Mouse (Mus musculus): Measurements from ENCODE around the gene Mfng.

Mfng gene

DNA sequence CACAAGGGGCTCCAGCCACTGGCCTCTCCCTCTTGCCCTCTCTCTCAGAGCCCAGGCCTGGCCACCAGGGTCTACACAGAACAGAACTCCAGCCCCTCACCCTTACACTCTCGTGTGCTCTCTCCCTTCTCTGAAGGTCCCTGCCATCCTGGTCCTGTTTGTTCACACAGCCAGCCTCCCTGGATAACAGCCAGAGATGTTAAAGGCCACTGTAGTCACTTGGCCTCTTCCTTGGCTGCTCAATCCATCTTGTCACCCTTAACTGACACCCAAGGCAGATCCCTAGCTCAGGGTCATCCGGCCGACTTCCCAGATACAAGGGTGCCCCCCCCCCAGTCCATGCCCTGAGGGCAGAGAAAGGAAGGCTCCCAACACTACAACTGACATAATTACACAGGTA lies 18.0 kb downstream of the Mfng start:
- DNase-seq (ENCODE audit: low read depth, low spot score): no peak
- Histone ChIP-seq H3K27me3 (ENCODE audit: control insufficient read depth, insufficient read depth, low read length, poor library complexity, severe bottlenecking) (no peaks in the 10 kb centered on the region), H3K36me3 (ENCODE audit: control insufficient read depth, insufficient read depth, low read length, poor library complexity, severe bottlenecking) (peaks cover 2% of the 10 kb centered on the region)

DNA sequence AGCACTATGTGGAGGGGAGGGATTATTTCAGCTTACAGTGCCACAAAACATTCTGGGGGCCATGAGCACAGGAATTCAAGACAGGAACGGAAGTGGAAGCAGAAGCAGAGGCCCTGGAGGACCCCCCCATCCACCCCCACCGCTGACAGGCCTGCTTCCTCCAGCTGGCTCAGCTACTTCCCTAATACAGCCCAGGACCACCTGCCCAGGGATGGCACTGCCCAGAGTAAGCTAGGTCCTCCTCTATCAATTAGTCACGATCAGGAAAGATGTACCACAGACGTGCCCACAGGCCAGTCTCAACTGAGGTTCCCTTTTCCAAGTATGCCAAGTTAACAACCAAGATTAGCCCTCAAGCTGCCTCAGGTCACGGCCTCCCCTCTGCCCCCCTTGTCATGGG lies 19.1 kb downstream of the Mfng start:
- Histone ChIP-seq H3K27me3 (ENCODE audit: control insufficient read depth, insufficient read depth, low read length, poor library complexity, severe bottlenecking) (no peaks in the 10 kb centered on the region), H3K36me3 (ENCODE audit: control insufficient read depth, insufficient read depth, low read length, poor library complexity, severe bottlenecking) (peaks cover 2% of the 10 kb centered on the region)
- peak; percentile 18 for DNase-seq (ENCODE audit: low read depth, low spot score)

DNA sequence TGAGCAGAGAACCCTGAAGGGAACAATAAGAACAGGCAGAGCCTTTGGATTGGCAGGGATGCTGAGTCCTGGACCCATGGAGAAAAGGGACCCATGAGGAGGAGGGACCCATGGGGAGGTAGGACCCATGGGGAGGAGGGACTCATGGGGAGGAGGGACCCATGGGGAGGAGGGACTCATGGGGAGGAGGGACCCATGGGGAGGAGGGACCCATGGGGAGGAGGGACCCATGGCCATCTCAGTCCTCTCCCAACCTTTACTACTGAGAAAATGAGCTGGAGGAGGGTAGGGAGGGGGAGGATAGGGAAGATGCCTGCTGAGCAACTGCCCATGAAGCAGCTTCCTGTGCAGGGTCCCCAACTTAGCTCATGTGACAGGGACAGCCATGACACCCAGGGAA lies 20.3 kb downstream of the Mfng start:
- peak; percentile 18 for DNase-seq (ENCODE audit: low read depth, low spot score)
- H3K36me3 ChIP-seq (ENCODE audit: control insufficient read depth, insufficient read depth, low read length, poor library complexity, severe bottlenecking): peaks cover 2% of the 10 kb centered on the region

DNA sequence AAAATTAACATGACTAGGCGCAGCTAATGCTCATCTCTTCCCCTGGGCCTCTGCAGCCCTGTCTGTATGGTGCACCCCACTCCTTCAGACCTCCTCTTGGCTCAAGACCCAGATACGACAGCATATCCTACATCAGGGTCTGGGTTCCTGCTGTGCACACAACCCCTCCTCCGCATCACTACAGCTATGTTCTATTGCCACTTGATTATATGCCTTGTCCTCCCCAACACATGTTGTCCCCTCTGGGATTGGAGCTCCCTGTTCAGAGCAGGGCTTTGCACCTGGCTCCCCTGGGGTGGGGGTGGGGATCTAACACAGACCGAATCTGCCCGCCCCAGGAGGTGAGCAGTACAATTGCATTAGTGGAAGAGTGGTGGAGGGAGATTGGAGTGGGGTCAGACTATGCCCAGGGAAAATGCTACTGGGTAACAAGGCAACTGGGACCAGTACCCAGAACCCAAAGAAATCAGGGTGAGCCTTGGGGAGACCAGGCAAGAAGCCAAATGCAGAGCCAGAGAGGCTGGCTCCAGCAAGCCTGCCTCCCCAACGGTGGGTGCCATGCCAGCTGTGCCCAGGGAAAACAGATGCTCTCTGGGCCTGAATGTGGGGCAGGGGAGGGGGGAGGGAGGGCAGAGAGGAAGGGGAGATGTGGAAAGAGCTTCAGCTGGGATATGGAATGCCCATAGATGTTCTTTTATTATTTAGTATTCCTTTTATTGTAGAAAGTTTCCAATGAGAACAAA lies 22.5 kb downstream of the Mfng start:
- Histone ChIP-seq H3K27me3 (ENCODE audit: control insufficient read depth, insufficient read depth, low read length, poor library complexity, severe bottlenecking) (no peaks in the 10 kb centered on the region), H3K36me3 (ENCODE audit: control insufficient read depth, insufficient read depth, low read length, poor library complexity, severe bottlenecking) (no peaks in the 10 kb centered on the region; the same call in 1 of the 2 replicates)
- no peak for DNase-seq (ENCODE audit: low read depth, low spot score)

More for the DNA sequence above, 20.3 kb downstream of the Mfng start:
- no peaks in the 10 kb centered on the region for H3K27me3 ChIP-seq (ENCODE audit: control insufficient read depth, insufficient read depth, low read length, poor library complexity, severe bottlenecking)

DNA sequence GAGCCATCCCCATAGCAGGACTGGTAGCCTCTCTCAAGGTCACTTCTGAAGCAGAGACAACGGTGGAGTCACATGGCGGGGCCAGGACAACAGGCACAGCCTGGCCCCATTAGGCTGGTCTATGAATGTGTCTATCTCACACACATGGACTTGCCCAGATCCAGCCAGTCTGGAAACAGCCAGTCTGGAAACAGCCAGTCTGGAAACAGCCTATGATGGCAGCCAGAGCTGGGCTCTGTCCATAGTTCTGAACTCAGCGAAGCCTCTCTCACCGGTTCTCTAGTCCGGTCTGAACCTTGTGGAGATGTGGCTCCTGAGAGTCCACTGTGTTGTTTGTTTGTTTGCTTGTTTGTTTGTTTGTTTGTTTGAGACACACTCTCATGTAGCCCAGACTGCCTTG lies 23.4 kb downstream of the Mfng start:
- no peaks in the 10 kb centered on the region; the same call in 1 of the 2 replicates for H3K36me3 ChIP-seq (ENCODE audit: control insufficient read depth, insufficient read depth, low read length, poor library complexity, severe bottlenecking)
- no peak for DNase-seq (ENCODE audit: low read depth, low spot score)

DNA sequence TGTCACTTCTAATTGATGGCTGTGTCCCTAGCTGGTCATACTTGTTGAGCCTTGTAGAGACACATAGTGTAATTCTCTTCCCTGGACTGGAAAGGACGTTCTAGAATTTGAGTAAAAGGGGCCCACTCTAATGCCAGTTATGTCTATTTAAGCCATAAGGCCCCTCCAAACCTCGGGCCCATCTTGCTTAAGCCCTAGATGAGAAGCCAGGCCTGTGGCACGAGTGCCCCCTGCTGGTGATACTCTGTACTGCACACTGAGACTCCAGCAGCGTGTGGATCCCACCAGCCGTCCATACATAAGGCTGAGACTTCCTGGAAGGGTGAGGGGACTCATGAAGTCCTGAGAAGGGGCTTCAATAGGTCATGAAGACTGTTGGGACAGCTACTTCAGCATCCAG lies 29.1 kb downstream of the Mfng start:
- no peaks in the 10 kb centered on the region for H3K36me3 ChIP-seq (ENCODE audit: control insufficient read depth, insufficient read depth, low read length, poor library complexity, severe bottlenecking)
- H3K27me3 ChIP-seq (ENCODE audit: control insufficient read depth, insufficient read depth, low read length, poor library complexity, severe bottlenecking): no peaks in the 10 kb centered on the region
- DNase-seq (ENCODE audit: low read depth, low spot score): peak; percentile 86

More for the DNA sequence above, 23.4 kb downstream of the Mfng start:
- H3K27me3 ChIP-seq (ENCODE audit: control insufficient read depth, insufficient read depth, low read length, poor library complexity, severe bottlenecking): no peaks in the 10 kb centered on the region

DNA sequence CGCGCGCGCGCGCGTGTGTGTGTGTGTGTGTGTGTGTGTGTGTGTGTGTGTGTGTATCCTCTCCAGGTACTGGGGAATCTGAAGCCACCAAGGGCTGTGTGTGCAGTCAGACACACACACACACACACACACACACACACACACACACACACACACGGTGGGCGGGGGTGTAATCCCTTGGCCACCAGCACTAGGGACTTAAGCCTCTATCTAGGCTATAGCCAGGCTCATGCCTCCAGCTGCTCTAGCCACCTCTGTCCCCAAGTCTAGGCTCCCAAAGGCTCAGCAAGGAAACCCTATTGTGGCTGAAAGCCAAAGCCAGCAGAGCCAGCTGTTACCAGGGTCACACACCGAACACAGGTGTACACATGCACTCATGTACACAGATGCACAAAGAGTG lies 30.4 kb downstream of the Mfng start:
- Histone ChIP-seq H3K36me3 (ENCODE audit: control insufficient read depth, insufficient read depth, low read length, poor library complexity, severe bottlenecking) (no peaks in the 10 kb centered on the region), H3K27me3 (ENCODE audit: control insufficient read depth, insufficient read depth, low read length, poor library complexity, severe bottlenecking) (no peaks in the 10 kb centered on the region)
- no peak for DNase-seq (ENCODE audit: low read depth, low spot score)

DNA sequence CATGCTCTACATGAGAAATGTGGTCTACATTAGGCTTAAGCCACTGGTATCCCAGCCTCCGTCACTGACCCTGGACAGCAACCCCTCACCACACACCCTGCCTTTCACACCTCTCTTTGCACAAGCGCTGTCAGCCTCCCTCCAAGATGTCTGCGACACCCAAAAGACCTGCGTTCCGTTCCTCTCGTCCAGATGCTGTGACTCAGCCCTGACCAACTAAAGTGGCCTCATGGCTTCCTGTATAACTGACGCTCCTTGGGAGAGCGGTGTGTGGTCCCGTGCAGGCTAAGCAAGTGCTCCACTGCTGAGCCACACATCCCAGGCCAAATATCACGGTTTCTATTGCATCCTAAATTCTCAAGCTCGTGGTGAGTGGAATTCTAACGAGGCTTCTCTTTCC lies 32.6 kb downstream of the Mfng start:
- no peak for DNase-seq (ENCODE audit: low read depth, low spot score)
- Histone ChIP-seq H3K27me3 (ENCODE audit: control insufficient read depth, insufficient read depth, low read length, poor library complexity, severe bottlenecking) (no peaks in the 10 kb centered on the region), H3K36me3 (ENCODE audit: control insufficient read depth, insufficient read depth, low read length, poor library complexity, severe bottlenecking) (no peaks in the 10 kb centered on the region)

DNA sequence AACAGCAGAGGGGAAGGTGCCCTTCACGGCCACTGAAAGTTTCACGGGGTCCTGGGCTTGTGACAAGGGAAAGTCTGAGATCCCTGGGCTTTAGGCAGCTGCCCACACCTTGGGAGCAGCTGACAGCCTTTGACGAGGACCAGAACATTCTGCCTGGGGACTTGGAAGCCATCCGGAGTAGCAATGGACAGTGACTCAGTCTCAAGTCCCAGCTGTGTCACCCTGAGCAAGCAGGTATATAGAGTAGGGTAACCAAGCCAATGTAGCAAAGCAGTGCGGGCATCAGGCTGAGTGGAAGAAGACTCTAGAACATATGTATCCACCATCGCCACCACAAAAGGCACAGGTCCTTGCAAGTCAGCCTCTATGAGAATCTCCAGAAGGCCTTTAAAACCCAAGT lies 36.1 kb downstream of the Mfng start:
- no peaks in the 10 kb centered on the region for H3K36me3 ChIP-seq (ENCODE audit: control insufficient read depth, insufficient read depth, low read length, poor library complexity, severe bottlenecking)
- H3K27me3 ChIP-seq (ENCODE audit: control insufficient read depth, insufficient read depth, low read length, poor library complexity, severe bottlenecking): no peaks in the 10 kb centered on the region
- DNase-seq (ENCODE audit: low read depth, low spot score): no peak

DNA sequence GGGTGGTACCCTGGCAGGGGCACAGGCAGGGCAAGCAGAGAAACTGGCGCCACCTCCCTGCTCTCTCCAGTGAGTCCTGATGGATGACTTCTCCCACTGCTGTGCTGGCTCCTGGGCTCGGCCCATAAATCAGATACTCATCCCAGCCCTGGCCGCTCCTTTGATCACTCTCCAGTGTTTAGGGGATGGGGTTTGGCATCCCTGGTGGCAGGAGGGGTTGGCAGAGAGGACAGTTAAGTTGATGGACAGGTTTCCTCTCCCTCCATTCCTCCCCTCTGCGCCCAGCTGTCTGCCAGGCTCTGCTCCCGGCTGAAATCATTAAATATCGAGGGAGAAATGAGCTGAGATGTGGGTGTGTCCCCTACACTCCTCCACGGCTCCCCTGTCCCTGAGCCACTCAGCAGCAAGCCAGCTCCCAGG lies 36.6 kb downstream of the Mfng start:
- no peak for DNase-seq (ENCODE audit: low read depth, low spot score)
- no peaks in the 10 kb centered on the region for H3K36me3 ChIP-seq (ENCODE audit: control insufficient read depth, insufficient read depth, low read length, poor library complexity, severe bottlenecking)
- H3K27me3 ChIP-seq (ENCODE audit: control insufficient read depth, insufficient read depth, low read length, poor library complexity, severe bottlenecking): no peaks in the 10 kb centered on the region

DNA sequence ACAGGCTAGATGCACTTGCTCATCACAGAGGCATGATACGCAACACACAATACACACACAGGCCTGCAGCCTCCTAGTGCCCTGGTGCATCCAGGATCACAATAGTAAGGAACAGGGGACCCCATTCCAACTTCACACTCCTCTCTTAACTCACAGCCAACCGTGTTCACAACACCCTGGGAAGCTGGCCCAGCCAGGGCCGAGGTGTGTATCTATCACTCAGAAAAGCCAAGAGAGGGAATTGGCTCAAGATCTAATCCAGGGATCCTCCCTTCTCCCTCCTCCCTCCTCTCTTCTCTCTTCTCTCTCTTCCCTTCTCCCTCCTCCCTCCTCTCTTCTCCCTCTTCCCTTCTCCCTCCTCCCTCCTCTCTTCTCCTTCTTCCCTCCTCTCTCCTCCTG lies 37.1 kb downstream of the Mfng start:
- no peaks in the 10 kb centered on the region for H3K27me3 ChIP-seq (ENCODE audit: control insufficient read depth, insufficient read depth, low read length, poor library complexity, severe bottlenecking)
- no peaks in the 10 kb centered on the region for H3K36me3 ChIP-seq (ENCODE audit: control insufficient read depth, insufficient read depth, low read length, poor library complexity, severe bottlenecking)
- no peak for DNase-seq (ENCODE audit: low read depth, low spot score)

DNA sequence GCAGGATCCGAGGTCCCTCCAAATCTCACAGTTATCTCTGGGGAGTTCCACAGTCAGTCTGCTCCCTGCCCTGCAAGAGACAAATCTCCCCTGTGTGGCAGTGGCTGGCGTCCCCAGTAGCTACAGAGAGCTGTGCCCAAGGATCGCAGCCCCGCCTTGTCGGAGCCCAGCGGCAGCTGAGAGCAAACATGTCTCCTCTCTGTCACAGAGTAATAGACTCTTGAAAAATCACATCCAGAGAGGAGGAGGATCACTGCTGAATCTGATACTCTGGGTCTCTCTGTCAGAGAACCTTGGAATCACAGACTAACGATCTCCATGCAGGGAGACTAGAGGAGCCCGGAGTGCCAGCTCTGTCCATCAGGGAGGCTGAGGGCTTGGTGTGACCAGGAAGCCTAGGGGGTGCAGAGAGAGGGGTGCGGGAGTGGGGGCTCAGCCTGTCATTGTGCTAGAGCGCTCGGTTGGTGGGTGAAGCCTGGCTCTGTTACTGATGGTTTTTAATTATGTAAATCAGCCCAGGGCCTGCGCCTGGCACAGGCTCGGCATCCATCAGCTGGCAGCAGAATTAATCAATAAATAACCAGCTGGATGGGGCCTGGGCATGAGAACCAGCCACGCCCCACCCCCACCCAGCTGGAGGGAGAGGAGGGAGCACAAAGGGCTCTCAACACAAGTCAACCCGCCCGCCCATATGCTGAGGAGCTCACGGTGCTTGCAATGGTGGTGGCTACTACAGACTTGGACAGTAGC lies 37.7 kb downstream of the Mfng start:
- no peaks in the 10 kb centered on the region for H3K27me3 ChIP-seq (ENCODE audit: control insufficient read depth, insufficient read depth, low read length, poor library complexity, severe bottlenecking)

DNA sequence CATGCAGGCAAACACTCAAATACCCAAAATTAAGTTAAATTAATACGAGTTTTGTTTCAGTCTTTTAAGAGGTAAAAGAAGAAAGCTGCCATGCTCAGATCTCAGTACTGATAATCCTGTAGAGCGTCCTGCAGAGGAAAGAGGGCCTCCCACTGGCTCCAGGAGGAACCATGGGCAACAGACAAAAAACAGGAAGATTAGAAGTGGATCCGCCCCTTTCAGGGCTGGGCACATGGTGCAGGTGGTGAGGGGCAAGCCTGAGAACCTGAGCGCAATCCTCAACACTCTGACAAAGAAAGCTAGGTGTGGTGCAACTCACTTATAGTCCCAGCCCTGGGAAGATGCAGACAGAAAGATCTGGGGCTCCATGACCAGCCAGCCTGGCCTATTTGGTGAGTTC lies 41.4 kb downstream of the Mfng start:
- no peaks in the 10 kb centered on the region for H3K27me3 ChIP-seq (ENCODE audit: control insufficient read depth, insufficient read depth, low read length, poor library complexity, severe bottlenecking)

More for the DNA sequence above, 37.7 kb downstream of the Mfng start:
- no peak for DNase-seq (ENCODE audit: low read depth, low spot score)
- no peaks in the 10 kb centered on the region for H3K36me3 ChIP-seq (ENCODE audit: control insufficient read depth, insufficient read depth, low read length, poor library complexity, severe bottlenecking)

DNA sequence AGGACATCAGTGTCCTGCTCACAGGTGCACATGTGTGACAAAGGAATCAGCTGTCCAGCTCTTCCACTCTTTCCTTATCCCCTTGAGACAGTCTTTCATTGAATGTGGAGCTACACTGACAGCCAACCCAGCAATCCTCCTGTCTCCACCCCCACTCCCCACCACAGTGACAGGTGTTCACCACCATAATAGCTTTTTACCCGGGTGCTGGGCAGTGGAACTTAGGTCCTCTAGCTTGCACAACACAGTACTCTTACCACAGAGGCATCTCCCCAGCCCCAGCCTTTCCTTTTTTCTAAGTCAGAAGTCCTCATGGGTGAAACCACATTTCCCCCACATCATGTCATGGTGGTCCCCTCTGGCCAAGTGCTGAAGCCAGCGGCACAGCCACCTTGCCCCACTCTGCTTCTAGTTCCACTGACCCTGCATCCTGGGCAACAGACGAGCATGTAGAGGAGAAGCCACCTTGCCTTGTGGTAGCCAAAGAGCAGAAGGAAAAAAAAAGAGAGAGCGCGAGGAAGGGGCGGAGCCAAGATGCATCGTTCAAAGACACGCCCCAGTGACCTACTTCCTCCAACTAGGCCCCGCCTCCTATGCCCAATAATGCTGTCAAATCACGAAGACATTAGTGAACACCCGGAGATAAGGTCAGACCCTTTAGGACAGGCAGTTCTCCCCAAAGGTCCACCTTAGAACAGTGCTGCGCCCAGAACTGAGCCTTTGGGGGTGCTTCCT lies 42.8 kb downstream of the Mfng start:
- Histone ChIP-seq H3K36me3 (ENCODE audit: control insufficient read depth, insufficient read depth, low read length, poor library complexity, severe bottlenecking) (no peaks in the 10 kb centered on the region), H3K27me3 (ENCODE audit: control insufficient read depth, insufficient read depth, low read length, poor library complexity, severe bottlenecking) (no peaks in the 10 kb centered on the region)
- peak; percentile 27 for DNase-seq (ENCODE audit: low read depth, low spot score)

More for the DNA sequence above, 41.4 kb downstream of the Mfng start:
- DNase-seq (ENCODE audit: low read depth, low spot score): no peak
- no peaks in the 10 kb centered on the region for H3K36me3 ChIP-seq (ENCODE audit: control insufficient read depth, insufficient read depth, low read length, poor library complexity, severe bottlenecking)

DNA sequence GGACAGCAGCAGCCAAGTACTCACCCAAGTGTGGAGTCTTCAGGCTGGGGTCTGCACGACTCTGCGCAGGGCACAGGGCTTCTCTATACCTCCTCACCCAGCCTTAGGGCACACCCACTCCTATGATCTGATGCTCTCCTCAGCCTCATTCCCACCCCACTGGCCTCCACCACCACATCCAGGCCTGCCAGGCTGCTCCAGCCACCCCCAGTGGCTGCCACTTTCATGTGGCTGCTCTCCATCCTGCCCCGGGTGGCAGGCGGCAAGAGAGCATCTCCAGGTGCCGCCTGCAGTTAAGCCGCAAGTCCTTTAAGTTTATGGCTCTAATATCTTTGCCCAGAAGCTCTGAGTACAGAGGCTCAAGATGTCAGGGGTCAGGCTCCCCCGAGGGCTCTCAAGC lies 46.6 kb downstream of the Mfng start:
- no peaks in the 10 kb centered on the region for H3K36me3 ChIP-seq (ENCODE audit: control insufficient read depth, insufficient read depth, low read length, poor library complexity, severe bottlenecking)
- no peaks in the 10 kb centered on the region for H3K27me3 ChIP-seq (ENCODE audit: control insufficient read depth, insufficient read depth, low read length, poor library complexity, severe bottlenecking)
- no peak for DNase-seq (ENCODE audit: low read depth, low spot score)

Data from splenic B cell, adult 2 months (primary cell).